Mouse (Mus musculus) urinary bladder, postnatal 36 days (tissue): Measurements from ENCODE around the gene Gm49391.
"Not testable (repeated sequence)": the region's sequence is repeated elsewhere in the genome, so short reads cannot be mapped to it uniquely, and the experiment has no call there.

Source experiments
- DNase-seq, 2 experiments: peaks; one replicate each; pipeline ENCODE4 v3.0.0; 2022; ENCODE audit warnings: low spot score in 2 of 2, mixed read lengths in 1 of 2

Gene Gm49391

DNA sequence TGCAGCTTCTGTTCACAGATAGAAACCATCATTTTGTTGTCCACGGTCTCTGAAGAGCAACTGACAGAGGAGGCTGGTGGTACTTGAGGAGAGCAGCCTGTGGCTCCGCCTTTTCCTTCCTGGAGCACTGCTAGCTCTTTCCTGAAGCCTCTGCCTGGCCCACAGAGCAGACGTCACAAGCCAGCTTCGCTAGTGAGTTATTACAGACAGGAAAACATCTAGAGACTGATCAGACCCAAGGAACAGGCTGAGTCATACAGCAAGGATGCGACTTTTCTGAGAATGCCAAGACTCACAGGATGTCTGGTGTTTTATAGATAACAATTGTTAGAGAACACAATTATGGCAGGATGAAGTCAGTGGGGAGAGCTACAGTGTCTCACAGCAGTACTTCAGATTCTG lies at the start of gene Gm49391, which contains the start of gene Ctla2a:
Gene Gm49391, minus strand, starts transcription at position 72 of the 402 bp plus-strand sequence.
Gene Ctla2a, minus strand, starts transcription at position 126 of the 402 bp plus-strand sequence.
- DNase-seq = peak in 1 of 2 experiments; percentile 14

DNA sequence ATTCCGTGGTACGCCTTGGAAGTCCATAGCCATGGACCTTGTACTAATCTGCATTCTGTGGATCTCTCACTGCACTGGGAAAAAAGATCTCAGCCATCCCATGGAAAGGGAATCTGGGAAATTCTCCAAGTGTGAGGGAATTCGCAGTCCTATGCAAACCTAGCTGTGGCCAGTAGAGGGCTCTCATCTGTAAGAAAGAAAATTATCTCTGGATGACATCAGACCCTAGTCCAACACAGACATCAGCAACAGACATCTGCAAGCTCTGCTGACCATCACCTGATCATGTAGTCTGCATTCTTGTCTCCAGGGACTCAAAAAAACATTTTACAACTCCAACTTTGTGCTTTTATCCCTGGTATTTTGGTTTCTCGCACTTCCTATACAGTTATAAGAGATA lies 35.9 kb upstream of the Gm49391 start:
- not testable (repeated sequence) for DNase-seq

- peak in 1 of 2 experiments; percentile 2 for DNase-seq
These were observed 27.6 kb upstream of the Gm49391 start for GRCm38 (mm10) chr13:60963985-60964384.

- DNase-seq = no peak
These were observed 25.3 kb upstream of the Gm49391 start for GRCm38 (mm10) chr13:60961706-60962105.

GRCm38 (mm10) chr13:60941884-60942283 lies 5.5 kb upstream of the Gm49391 start, which contains the start of gene Tpbpa:
Tpbpa (minus strand) TSS chr13:60941984.
- not testable (repeated sequence) for DNase-seq

DNA sequence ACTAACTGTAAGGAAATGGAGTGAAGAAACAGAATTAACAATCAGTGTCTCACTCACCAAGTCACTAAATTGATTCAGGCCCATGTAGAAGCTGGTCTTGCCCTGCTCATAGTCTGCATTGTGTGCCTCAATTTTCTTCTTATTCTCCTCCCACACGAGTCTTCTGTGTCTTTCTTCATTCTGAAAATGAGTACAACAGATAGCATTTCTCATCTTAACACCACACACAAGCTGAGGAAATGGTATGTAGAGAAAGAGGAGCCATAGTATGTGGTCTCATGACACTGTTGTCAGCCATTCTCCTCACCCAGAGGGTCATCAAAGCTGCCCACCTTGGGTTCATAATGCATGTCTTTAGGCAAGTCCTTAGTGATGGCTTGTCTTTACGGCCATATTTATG lies 881 bp downstream of the Gm49391 start, which contains the start of gene Gm49393:
Gene Gm49393, minus strand, starts transcription at position 101 of the 400 bp plus-strand sequence.
- DNase-seq = not testable (repeated sequence)

DNA sequence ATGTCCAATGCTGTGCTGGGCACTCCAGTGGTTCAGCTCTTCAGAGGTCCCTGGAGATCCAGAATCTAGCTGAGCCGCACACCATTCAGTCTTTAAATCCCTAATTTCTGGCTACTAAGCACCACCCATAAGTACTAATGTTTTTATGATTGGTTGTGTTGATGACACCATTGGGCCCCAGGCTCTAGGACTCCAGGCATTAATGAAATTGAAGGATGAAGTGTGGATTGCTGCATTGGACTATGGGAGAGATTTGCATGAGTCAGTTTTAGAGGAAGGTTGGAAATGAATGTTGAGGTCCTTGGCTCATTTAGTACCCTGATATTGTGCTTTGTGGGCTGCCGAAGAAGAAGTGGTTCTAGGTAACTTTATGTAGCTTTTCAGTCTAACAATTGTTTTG lies 31.6 kb downstream of the Gm49391 start, which contains the start of gene Tpbpb:
Gene Tpbpb, minus strand, starts transcription at position 101 of the 400 bp plus-strand sequence.
- DNase-seq = not testable (repeated sequence)

GRCm38 (mm10) chr13:60897328-60897727 lies 39.0 kb downstream of the Gm49391 start, which contains the start of gene Ctla2b:
Ctla2b (minus strand) TSS chr13:60897447.
- peak in 1 of 2 experiments; percentile 54 for DNase-seq

DNA sequence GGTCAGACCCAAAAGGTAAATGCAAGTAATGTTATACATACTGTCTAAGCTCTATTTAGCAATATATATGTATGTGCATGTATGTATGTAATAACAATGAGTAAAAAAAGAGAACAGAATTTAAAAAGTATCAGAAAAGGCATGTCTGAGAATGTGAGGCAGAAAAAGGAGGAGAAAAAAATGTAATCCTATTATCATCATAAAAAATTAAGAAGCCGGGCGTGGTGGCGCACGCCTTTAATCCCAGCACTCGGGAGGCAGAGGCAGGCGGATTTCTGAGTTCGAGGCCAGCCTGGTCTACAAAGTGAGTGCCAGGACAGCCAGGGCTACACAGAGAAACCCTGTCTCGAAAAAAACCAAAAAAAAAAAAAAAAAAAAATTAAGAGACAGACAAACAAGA lies 39.6 kb downstream of the Gm49391 start, which contains the start of gene Gm49392:
Gene Gm49392, minus strand, starts transcription at position 101 of the 400 bp plus-strand sequence.
- not testable (repeated sequence) for DNase-seq

GRCm38 (mm10) chr13:60895406-60896160 lies 40.8 kb downstream of the Gm49391 start:
- no peak for DNase-seq

DNA sequence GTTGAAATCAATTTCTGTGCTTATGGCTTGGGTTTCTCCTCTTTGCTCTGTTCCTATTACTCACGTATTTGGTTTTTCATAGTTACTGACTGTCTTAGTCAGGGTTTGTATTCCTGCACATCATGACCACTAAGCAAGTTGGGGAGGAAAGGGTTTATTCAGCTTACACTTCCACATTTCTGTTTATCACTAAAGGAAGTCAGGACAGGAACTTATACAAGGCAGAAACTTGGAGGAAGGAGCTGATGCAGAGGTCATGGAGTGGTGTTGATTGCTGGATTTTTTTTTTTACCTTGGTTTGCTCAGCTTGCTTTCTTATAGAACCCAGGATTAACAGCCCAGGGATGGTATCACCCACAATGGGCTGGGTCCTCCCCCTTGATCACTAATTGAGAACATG lies 44.1 kb downstream of the Gm49391 start:
- DNase-seq = no peak

DNA sequence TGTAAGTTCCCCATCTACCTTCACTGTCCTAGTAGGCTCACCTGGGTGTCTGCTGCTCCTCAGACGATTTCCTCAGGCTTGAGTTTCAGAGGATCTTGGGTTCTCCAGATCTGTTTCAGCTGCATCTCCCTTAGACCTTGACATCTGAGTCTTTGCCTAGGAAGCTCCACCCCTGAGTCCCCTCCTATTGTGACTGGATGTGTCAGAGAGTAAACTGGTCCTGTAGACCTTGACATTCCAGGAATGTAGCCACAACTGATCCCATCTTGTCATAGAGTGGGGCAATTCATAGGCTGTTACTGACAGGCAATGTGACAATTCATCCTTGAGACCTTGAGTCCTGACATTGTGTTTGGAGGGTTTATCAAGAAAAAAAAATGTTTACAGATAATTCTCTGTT lies 72.1 kb downstream of the Gm49391 start, which contains the start of gene 4930486L24Rik:
Gene 4930486L24Rik, minus strand, starts transcription at position 195 of the 400 bp plus-strand sequence.
- no peak for DNase-seq

DNA sequence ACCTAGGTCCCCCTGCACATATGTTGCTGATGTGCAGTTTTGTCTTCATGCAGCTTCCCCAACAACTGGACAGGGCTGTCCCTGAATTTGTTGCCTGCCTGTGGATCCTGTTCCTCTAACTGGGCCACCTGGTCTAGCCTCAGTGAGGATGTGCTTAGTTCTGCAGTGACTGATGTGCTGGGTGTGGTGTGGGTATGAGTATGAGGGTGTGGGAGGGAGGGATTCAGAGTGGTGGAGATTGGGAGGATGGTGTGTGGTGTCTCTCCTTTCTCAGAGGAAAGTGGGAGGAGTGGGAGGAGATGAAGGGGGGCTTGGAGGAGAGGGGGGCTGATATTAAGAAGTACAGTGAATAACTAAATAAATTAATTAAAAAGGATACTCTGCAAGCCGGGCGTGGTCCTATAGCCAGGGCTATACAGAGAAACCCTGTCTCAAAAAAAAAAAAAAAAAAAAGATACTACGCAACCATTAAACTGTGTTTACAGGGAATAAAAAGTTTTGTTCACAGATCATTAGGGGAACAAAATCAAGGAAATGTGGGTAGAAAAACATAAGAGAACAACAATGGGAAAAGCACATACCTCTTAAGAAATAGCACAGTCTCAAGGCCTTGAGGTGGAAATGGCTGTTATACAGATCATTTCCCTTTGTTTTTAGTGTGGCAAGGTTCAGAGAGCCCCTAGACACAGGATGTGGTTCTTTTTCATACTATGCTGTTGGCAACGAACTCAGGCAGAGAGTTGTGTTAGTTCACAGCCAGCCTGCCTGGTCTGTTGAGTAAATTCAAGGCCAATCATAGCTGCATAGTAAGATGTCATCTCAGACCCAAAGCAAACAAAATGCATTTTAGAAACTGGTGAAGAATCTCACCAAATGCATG lies 87.9 kb downstream of the Gm49391 start:
- DNase-seq = no peak
